Mouse (Mus musculus) ES-E14 (cell line): ENCODE data around the gene Agbl3. TPM values are rescaled to one million over a fixed set of nuclear protein-coding genes. Genes with fewer than 3 reads are reported as not detected.

Experiments
- DNase-seq: peaks from one replicate; pipeline ENCODE4 v3.0.0-alpha.2; 2013; ENCODE audit warnings: low read depth, low spot score
- H3K27ac ChIP-seq: 2 replicates; pipeline ENCODE4 v1.5.1; 2012; ENCODE audit warnings: low read depth, mild to moderate bottlenecking, low read length, moderate library complexity, mixed read lengths; ENCODE audit not compliant: poor library complexity, insufficient read depth, severe bottlenecking
- H3K36me3 ChIP-seq: 2 replicates; pipeline ENCODE4 v1.6.1; 2012; ENCODE audit warnings: mild to moderate bottlenecking, low read length, moderate library complexity, mixed read lengths; ENCODE audit not compliant: control insufficient read depth, poor library complexity, insufficient read depth, severe bottlenecking
- H3K4me1 ChIP-seq, 2 experiments: fragments of 150-350 bp in 1 of 2; sonication (generic) in 1 of 2; 2 replicates each; pipeline ENCODE4 v1.6.1; 2012; ENCODE audit warnings: low read length in 2 of 2, mild to moderate bottlenecking in 1 of 2, mixed read lengths in 1 of 2; ENCODE audit not compliant: control insufficient read depth in 2 of 2, insufficient read depth in 2 of 2, poor library complexity in 1 of 2
- H3K4me3 ChIP-seq, 2 experiments: fragments of 150-350 bp in 1 of 2; sonication (generic) in 1 of 2; 2 replicates each; pipeline ENCODE4 v1.5.1; 2012; ENCODE audit warnings: low read length in 2 of 2, low read depth in 1 of 2, mild to moderate bottlenecking in 1 of 2, mixed read lengths in 1 of 2; ENCODE audit not compliant: insufficient read depth in 1 of 2, poor library complexity in 1 of 2, severe bottlenecking in 1 of 2
- H3K9ac ChIP-seq: 2 replicates; pipeline ENCODE4 v1.6.1; 2012; ENCODE audit warnings: low read depth, mild to moderate bottlenecking, low read length, mixed read lengths; ENCODE audit not compliant: poor library complexity, insufficient read depth, severe bottlenecking
- H3K9me3 ChIP-seq: fragments of 150-350 bp; sonication (generic); 2 replicates; pipeline ENCODE4 v1.6.1; 2012; ENCODE audit warnings: low read depth, mild to moderate bottlenecking, low read length; ENCODE audit not compliant: control insufficient read depth, insufficient read depth
- CHD2 ChIP-seq: IDR thresholded peaks from 2 replicates; pipeline ENCODE4 v1.6.1; 2014; ENCODE audit warnings: mild to moderate bottlenecking, low read depth, low read length, inconsistent platforms
- HCFC1 ChIP-seq: IDR thresholded peaks from 2 replicates; pipeline ENCODE4 v1.6.1; 2012; ENCODE audit warnings: low read length, inconsistent platforms, borderline replicate concordance; ENCODE audit not compliant: insufficient read depth
- MAFK ChIP-seq: IDR thresholded peaks from 2 replicates; pipeline ENCODE4 v1.6.1; 2014; ENCODE audit warnings: mild to moderate bottlenecking, low read depth, low read length, inconsistent platforms; ENCODE audit not compliant: insufficient read depth
- ZC3H11A ChIP-seq: IDR thresholded peaks from 2 replicates; pipeline ENCODE4 v1.6.1; 2012; ENCODE audit warnings: low read depth, mild to moderate bottlenecking, inconsistent platforms, low read length, borderline replicate concordance
- ZNF384 ChIP-seq: IDR thresholded peaks from 2 replicates; pipeline ENCODE4 v1.6.1; 2012; ENCODE audit warnings: low read depth, low read length, inconsistent platforms
- in situ Hi-C, 2 experiments: fragments of 600-800 bp; cut with MboI; formaldehyde crosslinking; loops; one replicate each; pipeline ENCODE4 v1.15.1; 2025; ENCODE audit warnings: low sequenced_read_pairs in 2 of 2, inconsistent platforms in 1 of 2; ENCODE audit not compliant: unreplicated experiment in 2 of 2
- total RNA-seq: library from RNA; depleted of rRNA; stranded (reverse); fragments of 300-350 nt; gene quantifications from 2 replicates; pipeline ENCODE4 v1.2.3, GENCODE M21; 2012

Gene Agbl3
- total RNA-seq, 1 experiment: 2.6 TPM

DNA sequence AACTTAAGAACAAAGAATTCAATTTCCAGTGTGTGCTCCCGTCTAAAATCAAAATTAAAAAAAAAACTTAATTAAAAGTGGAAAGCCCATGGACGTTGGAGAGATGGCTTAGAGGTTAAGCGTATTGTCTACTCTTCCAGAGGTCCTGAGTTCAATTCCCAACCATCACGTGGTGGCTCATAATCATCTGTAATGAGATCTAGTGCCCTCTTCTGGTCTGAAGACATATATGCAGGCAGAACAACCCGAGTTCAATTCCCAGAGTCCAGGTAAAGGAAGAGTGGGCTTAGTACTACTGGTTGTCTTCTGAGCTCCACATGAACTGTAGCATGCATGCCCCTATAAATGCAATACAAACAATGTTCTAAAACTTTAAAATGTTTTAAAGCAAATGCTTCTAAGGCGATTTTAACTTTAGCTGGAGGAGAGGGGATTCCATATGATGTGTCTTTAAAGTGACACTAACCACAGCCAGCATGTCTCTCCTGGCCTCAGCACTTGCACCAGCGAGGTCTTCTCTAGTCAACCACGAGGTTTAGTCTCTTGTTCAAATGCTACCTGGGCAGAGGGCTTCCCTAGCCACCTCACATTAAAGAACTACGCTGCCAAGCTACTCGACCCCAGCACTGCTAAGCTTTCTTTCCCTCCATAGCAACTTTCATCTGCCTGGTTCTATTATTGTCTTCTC, 2.1 kb upstream of the Agbl3 start:
- DNase-seq: no peak
- H3K9me3 ChIP-seq: no peaks in the 10 kb centered on the region
- no peak overlapping the region for H3K27ac ChIP-seq
- H3K9ac ChIP-seq: no peak overlapping the region
- no peaks in the 10 kb centered on the region for H3K36me3 ChIP-seq
- in situ Hi-C loops: no loop called here
- no peak overlapping the region for H3K4me3 ChIP-seq
- TF ChIP-seq ZC3H11A (peak; percentile 39; the same call in 1 of the 2 replicates), HCFC1 (no peak), CHD2 (no peak), ZNF384 (no peak)
- H3K4me1 ChIP-seq: peaks cover 0 to 3% of the 10 kb centered on the region in 2 experiments; a peak in 2 of 4 replicates

DNA sequence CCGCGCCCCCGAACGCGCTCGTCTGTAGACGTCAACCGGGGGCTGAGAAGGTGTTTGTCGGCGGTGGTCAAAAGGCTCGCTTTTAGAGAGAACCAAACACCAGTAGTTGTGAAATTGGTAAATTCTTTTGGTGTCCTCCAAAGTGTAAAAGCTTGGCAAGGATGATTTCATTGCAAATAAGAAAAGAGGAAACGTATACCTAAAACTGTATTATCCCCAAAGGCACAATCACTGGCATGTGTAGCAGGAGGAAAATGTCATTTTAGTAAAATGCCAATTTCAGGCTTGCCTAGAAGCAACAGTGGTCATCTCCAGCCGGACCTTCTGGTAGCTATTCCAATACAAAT, 684 bp downstream of the Agbl3 start:
- no peak for TF ChIP-seq ZNF384
- no peak for TF ChIP-seq ZC3H11A
- TF ChIP-seq MAFK: no peak
- TF ChIP-seq CHD2: no peak
- TF ChIP-seq HCFC1: no peak
- Histone ChIP-seq H3K9me3 (no peaks in the 10 kb centered on the region), H3K4me3 (peak overlapping the region; percentile 59 to 78), H3K36me3 (no peaks in the 10 kb centered on the region), H3K4me1 (peaks cover 0 to 3% of the 10 kb centered on the region in 2 experiments; a peak in 2 of 4 replicates), H3K9ac (peak overlapping the region; percentile 92), H3K27ac (no peak overlapping the region)
- in situ Hi-C loops: no loop called here
- no peak for DNase-seq

DNA sequence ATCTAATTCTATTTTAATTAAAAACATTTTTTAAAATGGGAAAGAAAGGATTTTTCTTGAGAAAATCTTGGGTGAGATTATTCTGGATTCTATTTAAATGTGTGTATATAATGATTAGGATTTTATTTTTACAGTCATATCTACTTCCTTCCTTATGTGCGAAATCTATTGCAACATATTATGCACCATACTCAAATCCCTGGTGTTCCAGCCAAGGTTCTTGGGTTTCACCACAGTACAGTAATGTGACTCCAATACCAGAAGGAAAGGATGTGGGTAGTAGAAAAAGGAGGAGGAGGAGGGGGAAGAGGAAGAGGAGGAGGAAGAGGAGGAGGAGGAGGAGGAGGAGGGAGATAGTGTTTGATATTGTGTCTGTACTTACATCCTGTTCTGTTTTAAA, 2.3 kb downstream of the Agbl3 start:
- Histone ChIP-seq H3K4me3 (no peak overlapping the region), H3K36me3 (no peaks in the 10 kb centered on the region), H3K4me1 (peaks cover 0 to 3% of the 10 kb centered on the region in 2 experiments; a peak in 2 of 4 replicates), H3K9ac (no peak overlapping the region), H3K9me3 (no peaks in the 10 kb centered on the region), H3K27ac (no peak overlapping the region)
- in situ Hi-C loops: no loop called here
- no peak for DNase-seq
- no peak for TF ChIP-seq MAFK
- no peak for TF ChIP-seq ZNF384
- TF ChIP-seq HCFC1: no peak
- TF ChIP-seq ZC3H11A: no peak
- no peak for TF ChIP-seq CHD2

DNA sequence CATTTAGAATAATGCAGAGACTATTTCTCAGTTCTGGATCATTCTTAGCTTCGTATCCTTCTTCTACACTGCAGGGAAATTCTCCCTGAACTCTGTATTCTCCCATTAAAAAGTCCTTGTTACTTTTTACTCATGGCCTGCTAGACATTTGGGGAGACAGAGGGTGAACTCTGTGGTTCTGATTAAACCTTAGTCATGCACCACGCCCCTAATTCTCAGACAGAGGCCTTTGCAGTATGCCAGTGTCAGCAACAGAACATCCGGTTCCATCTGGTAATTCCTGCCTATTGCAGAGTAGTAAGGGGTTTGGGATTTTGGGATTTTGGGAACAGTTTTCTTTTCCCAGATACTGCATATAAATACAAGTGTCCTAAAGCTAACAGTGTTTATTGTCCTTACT, 16.6 kb downstream of the Agbl3 start:
- in situ Hi-C loops: no loop called here
- Histone ChIP-seq H3K9me3 (no peaks in the 10 kb centered on the region), H3K4me3 (no peak overlapping the region), H3K27ac (no peak overlapping the region), H3K4me1 (no peaks in the 10 kb centered on the region), H3K9ac (no peak overlapping the region), H3K36me3 (no peaks in the 10 kb centered on the region)
- DNase-seq: no peak
- no peak for TF ChIP-seq HCFC1
- no peak; the same call in 1 of the 2 replicates for TF ChIP-seq MAFK
- no peak for TF ChIP-seq CHD2
- no peak for TF ChIP-seq ZC3H11A
- no peak for TF ChIP-seq ZNF384
